Mouse (Mus musculus) midbrain, embryonic 15.5 days (tissue): ENCODE measurements around the gene AI837181. TPM values are rescaled to one million over a fixed set of nuclear protein-coding genes. Genes with fewer than 3 reads are reported as not detected.

Experiments
- ATAC-seq: fragments of 200-750 bp; cut with Nextera tagmentation; replicated peaks from 2 replicates; pipeline ENCODE4 v1.8.0; 2017; ENCODE audit warnings: moderate TSS enrichment
- H3K27ac ChIP-seq: fragments of 300-500 bp; sonication (generic); 2 replicates; pipeline ENCODE4 v1.5.1; 2015; ENCODE audit warnings: mild to moderate bottlenecking, inconsistent platforms
- H3K27me3 ChIP-seq: fragments of 300-500 bp; sonication (generic); replicated peaks from 2 replicates; pipeline ENCODE4 v1.6.1; 2015; ENCODE audit warnings: inconsistent platforms
- H3K36me3 ChIP-seq: fragments of 300-500 bp; sonication (generic); replicated peaks from 2 replicates; pipeline ENCODE4 v1.6.1; 2015; ENCODE audit warnings: inconsistent platforms
- H3K4me1 ChIP-seq: fragments of 300-500 bp; sonication (generic); 2 replicates; pipeline ENCODE4 v1.6.1; 2015; ENCODE audit warnings: inconsistent platforms
- H3K4me2 ChIP-seq: fragments of 300-500 bp; sonication (generic); 2 replicates; pipeline ENCODE4 v1.6.1; 2015; ENCODE audit warnings: inconsistent platforms, mild to moderate bottlenecking, moderate library complexity
- H3K4me3 ChIP-seq: fragments of 300-500 bp; sonication (generic); 2 replicates; pipeline ENCODE4 v1.5.1; 2015; ENCODE audit warnings: mild to moderate bottlenecking, inconsistent platforms
- H3K9ac ChIP-seq: fragments of 300-500 bp; sonication (generic); 2 replicates; pipeline ENCODE4 v1.6.1; 2015; ENCODE audit warnings: mild to moderate bottlenecking, inconsistent platforms
- H3K9me3 ChIP-seq: fragments of 300-500 bp; sonication (generic); 2 replicates; pipeline ENCODE4 v1.6.1; 2016; ENCODE audit warnings: inconsistent platforms
- WGBS: fragments of 180-500 bp; shearing (Covaris S2); methylation state at CpG from one replicate; pipeline ENCODE4 v1.1.7; 2015; ENCODE audit warnings: mixed read lengths; 5-methylcytosine and 5-hydroxymethylcytosine counted together
- polyA plus RNA-seq: library from polyadenylated mRNA; unstranded; fragments of >200 nt; fragmentation: Nextera tagmentation; extraction: Ambion mirVana; gene quantifications from 2 replicates; pipeline ENCODE4 v1.2.1, GENCODE M21; 2015

Gene AI837181
- polyA plus RNA-seq, 1 experiment from 2014 or later: 71.5 TPM

DNA sequence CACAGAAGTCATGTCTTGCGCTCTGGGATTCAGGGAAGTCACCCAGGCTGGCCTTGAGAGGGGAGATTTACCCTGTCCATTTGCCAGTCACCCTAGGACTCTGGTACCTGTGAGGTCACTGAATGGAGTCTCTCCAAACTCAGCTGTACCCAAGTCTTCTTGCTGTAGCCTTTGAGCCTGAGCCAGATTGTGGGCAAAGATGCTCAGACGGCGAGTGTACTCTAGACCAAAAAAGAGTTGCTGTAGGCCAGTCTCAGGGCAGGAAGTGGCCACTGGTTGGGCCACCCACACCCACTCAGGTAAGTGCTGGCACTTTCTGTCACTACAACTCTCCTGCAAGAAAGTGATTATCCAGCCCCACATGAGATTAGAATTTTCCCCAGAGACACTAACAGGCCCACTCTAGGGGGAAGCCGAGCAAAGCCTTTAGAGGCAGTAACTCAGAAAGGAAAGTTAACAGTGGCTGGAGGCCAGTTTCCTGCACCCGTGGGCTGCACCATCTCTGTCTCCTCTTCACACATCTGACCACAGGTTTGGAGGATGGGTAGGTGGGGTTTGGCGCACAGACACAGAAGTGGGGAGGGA lies 42.1 kb downstream of the AI837181 start:
- no peaks in the 10 kb centered on the region for H3K9me3 ChIP-seq
- peaks cover 17% of the 10 kb centered on the region for H3K4me1 ChIP-seq
- H3K9ac ChIP-seq: no peak overlapping the region
- H3K4me2 ChIP-seq: no peak overlapping the region
- H3K4me3 ChIP-seq: no peak overlapping the region
- H3K36me3 ChIP-seq: peaks cover 17% of the 10 kb centered on the region
- ATAC-seq: no peak
- WGBS: 95% methylated on average over 6 of the region's 6 CpGs
- no peaks in the 10 kb centered on the region for H3K27me3 ChIP-seq
- H3K27ac ChIP-seq: no peak overlapping the region

GRCm38 (mm10) chr19:5468374-5468773 lies 43.4 kb downstream of the AI837181 start, which contains the start of gene Ctsw:
Ctsw (minus strand) TSS chr19:5468507.
- H3K4me1 ChIP-seq: peaks cover 17% of the 10 kb centered on the region
- H3K4me3 ChIP-seq: no peak within 1 kb of the TSS
- H3K4me2 ChIP-seq: no peak within 1 kb of the TSS
- no peaks in the 10 kb centered on the region for H3K27me3 ChIP-seq
- no peak within 1 kb of the TSS for H3K27ac ChIP-seq
- H3K9ac ChIP-seq: no peak within 1 kb of the TSS
- no peaks in the 10 kb centered on the region for H3K9me3 ChIP-seq
- ATAC-seq: no peak
- peaks cover 12% of the 10 kb centered on the region; the same call in 1 of the 2 replicates for H3K36me3 ChIP-seq
- 65% methylated on average over 5 of the region's 5 CpGs for WGBS

- no peak overlapping the region for H3K9ac ChIP-seq
- no peak for ATAC-seq
- H3K27ac ChIP-seq: no peak overlapping the region
- peaks cover 23% of the 10 kb centered on the region for H3K4me1 ChIP-seq
- H3K36me3 ChIP-seq: no peaks in the 10 kb centered on the region; the same call in 1 of the 2 replicates
- H3K4me2 ChIP-seq: no peak overlapping the region
- 36% methylated on average over 5 of the region's 5 CpGs for WGBS
- H3K9me3 ChIP-seq: no peaks in the 10 kb centered on the region
- H3K27me3 ChIP-seq: no peaks in the 10 kb centered on the region
- no peak overlapping the region for H3K4me3 ChIP-seq
Observed at GRCm38 (mm10) chr19:5471846-5472245, 46.9 kb downstream of the AI837181 start.

GRCm38 (mm10) chr19:5472857-5473256 lies 47.9 kb downstream of the AI837181 start:
- Histone ChIP-seq H3K27ac (no peak overlapping the region), H3K4me3 (no peak overlapping the region), H3K4me2 (no peak overlapping the region), H3K4me1 (peaks cover 23% of the 10 kb centered on the region), H3K9me3 (no peaks in the 10 kb centered on the region), H3K36me3 (no peaks in the 10 kb centered on the region), H3K27me3 (no peaks in the 10 kb centered on the region), H3K9ac (no peak overlapping the region)
- 81% methylated on average over 3 of the region's 3 CpGs for WGBS
- no peak for ATAC-seq

- peak within 1 kb of the TSS; percentile 53 for H3K27ac ChIP-seq
- WGBS: 2% methylated on average over 22 of the region's 22 CpGs
- ATAC-seq: peak; percentile 55; the same call in 1 of the 2 replicates
Observed at GRCm38 (mm10) chr19:5473720-5474119, 48.8 kb downstream of the AI837181 start, which contains the start of gene Efemp2. Efemp2 (plus strand) TSS chr19:5473954.

DNA sequence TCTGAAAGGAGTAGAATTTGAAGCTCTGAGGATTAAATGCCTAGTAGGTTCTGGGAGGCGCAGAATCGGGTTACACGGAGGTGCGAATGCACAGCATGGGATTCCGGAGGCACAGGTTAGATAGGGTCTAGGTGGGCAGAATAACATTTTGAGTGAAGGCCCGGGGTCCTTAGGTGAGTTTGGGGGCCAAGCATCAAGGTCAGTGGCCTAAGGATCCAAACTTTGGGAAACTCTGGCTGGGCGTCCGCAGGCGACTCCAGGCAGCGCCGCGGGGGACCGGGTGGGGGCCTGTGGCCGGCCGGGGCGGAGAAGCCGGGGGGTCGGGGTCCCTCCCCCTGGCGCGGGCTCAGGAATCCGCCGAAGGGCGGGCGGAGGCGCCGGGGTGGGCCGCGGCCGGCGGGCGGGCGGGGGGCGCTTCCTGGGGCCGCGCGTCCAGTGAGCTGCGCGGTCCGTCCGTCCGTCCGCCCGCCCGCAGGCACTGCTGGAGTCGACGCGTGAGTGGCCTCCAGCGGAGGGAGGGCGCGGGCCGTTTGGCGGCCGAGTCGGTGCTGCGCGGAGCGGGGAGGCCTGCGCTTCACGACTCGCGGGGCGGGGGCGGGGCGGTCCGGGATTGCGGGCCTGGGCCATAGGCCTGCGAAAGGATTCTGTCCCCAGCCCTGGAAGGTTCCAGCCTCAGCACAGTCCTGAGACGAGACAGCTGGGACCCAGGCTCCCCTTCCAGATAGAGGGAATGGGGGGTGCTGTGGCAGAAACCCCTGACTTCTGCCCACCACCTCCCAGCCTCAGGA lies 49.5 kb downstream of the AI837181 start:
- peak; percentile 70 for ATAC-seq
- peaks cover 23% of the 10 kb centered on the region for H3K4me1 ChIP-seq

More at GRCm38 (mm10) chr19:5473720-5474119, 48.8 kb downstream of the AI837181 start, which contains the start of gene Efemp2:
- Histone ChIP-seq H3K9me3 (no peaks in the 10 kb centered on the region), H3K4me3 (peak within 1 kb of the TSS; percentile 51), H3K4me2 (peak within 1 kb of the TSS; percentile 87), H3K36me3 (no peaks in the 10 kb centered on the region), H3K9ac (peak within 1 kb of the TSS; percentile 51), H3K4me1 (peaks cover 23% of the 10 kb centered on the region), H3K27me3 (no peaks in the 10 kb centered on the region)

GRCm38 (mm10) chr19:5475069-5475714 lies 50.2 kb downstream of the AI837181 start:
- WGBS: 21% methylated on average over 13 of the region's 13 CpGs
- H3K4me1 ChIP-seq: peaks cover 23% of the 10 kb centered on the region
- H3K27me3 ChIP-seq: no peaks in the 10 kb centered on the region
- no peaks in the 10 kb centered on the region for H3K36me3 ChIP-seq
- H3K9me3 ChIP-seq: no peaks in the 10 kb centered on the region
- ATAC-seq: peak; percentile 32; the same call in 1 of the 2 replicates
- peak overlapping the region; percentile 51 for H3K9ac ChIP-seq
- H3K27ac ChIP-seq: peak overlapping the region; percentile 53
- H3K4me3 ChIP-seq: peak overlapping the region; percentile 51
- H3K4me2 ChIP-seq: peak overlapping the region; percentile 87

More for the DNA sequence above, 49.5 kb downstream of the AI837181 start:
- no peaks in the 10 kb centered on the region for H3K27me3 ChIP-seq
- peak overlapping the region; percentile 87 for H3K4me2 ChIP-seq
- H3K27ac ChIP-seq: peak overlapping the region; percentile 53
- no peaks in the 10 kb centered on the region for H3K9me3 ChIP-seq
- H3K36me3 ChIP-seq: no peaks in the 10 kb centered on the region
- WGBS: under 1% methylated on average over 61 of the region's 68 CpGs
- peak overlapping the region; percentile 51 for H3K4me3 ChIP-seq
- H3K9ac ChIP-seq: peak overlapping the region; percentile 51

Other genes starting within 250 kb of the AI837181 start
- 55.3 and 55.7 TPM in 2 replicates for gene Pacs1, start 152.0 kb upstream of the AI837181 start, polyA plus RNA-seq
- 350 and 352 TPM in 2 replicates for gene Sf3b2, start 129.7 kb upstream of the AI837181 start, polyA plus RNA-seq
- 47.2 and 50.3 TPM in 2 replicates for gene Gal3st3, start 126.8 kb upstream of the AI837181 start, polyA plus RNA-seq
- not detected in 2 replicates for gene Catsper1, start 89.4 kb upstream of the AI837181 start, polyA plus RNA-seq
- gene Cst6, start 75.6 kb upstream of the AI837181 start, polyA plus RNA-seq: 5.9 and 7.2 TPM in 2 replicates
- 43.6 and 43.8 TPM in 2 replicates for gene Eif1ad, start 58.4 kb upstream of the AI837181 start, polyA plus RNA-seq
- gene Banf1, start 58.0 kb upstream of the AI837181 start, polyA plus RNA-seq: 307 and 337 TPM in 2 replicates
- gene Sart1, start 36.4 kb upstream of the AI837181 start, polyA plus RNA-seq: 72.5 and 77.3 TPM in 2 replicates
- gene Tsga10ip, start 22.6 kb upstream of the AI837181 start, polyA plus RNA-seq: not detected in 2 replicates
- gene Drap1, start 165 bp upstream of the AI837181 start, polyA plus RNA-seq: 291 and 296 TPM in 2 replicates
- gene Fosl1, start 22.4 kb downstream of the AI837181 start, polyA plus RNA-seq: 0.40 TPM in 1 of 2 replicates, not detected in the other
- gene Ccdc85b, start 32.8 kb downstream of the AI837181 start, polyA plus RNA-seq: 11.7 and 13.2 TPM in 2 replicates
- gene Fibp, start 35.5 kb downstream of the AI837181 start, polyA plus RNA-seq: 180 and 185 TPM in 2 replicates
- gene Ctsw, start 43.4 kb downstream of the AI837181 start, polyA plus RNA-seq: 5.4 and 6.5 TPM in 2 replicates
- gene Efemp2, start 48.8 kb downstream of the AI837181 start, polyA plus RNA-seq: 41.3 and 45.9 TPM in 2 replicates
- 54.3 and 60.2 TPM in 2 replicates for gene Mus81, start 63.3 kb downstream of the AI837181 start, polyA plus RNA-seq
- 3,624 and 3,631 TPM in 2 replicates for gene Cfl1, start 65.3 kb downstream of the AI837181 start, polyA plus RNA-seq
- gene 1700020D05Rik, start 78.6 kb downstream of the AI837181 start, polyA plus RNA-seq: 0.17 TPM in 1 of 2 replicates, not detected in the other
- 106 and 111 TPM in 2 replicates for gene Snx32, start 85.4 kb downstream of the AI837181 start, polyA plus RNA-seq
- gene Ovol1, start 135.5 kb downstream of the AI837181 start, polyA plus RNA-seq: 0.10 and 0.13 TPM in 2 replicates
- gene Ap5b1, start 142.9 kb downstream of the AI837181 start, polyA plus RNA-seq: 3.0 and 3.1 TPM in 2 replicates
- gene Rnaseh2c, start 176.7 kb downstream of the AI837181 start, polyA plus RNA-seq: 56.2 and 57.7 TPM in 2 replicates
- gene Kat5, start 185.1 kb downstream of the AI837181 start, polyA plus RNA-seq: 82.3 and 84.7 TPM in 2 replicates
- gene Rela, start 212.3 kb downstream of the AI837181 start, polyA plus RNA-seq: 36.9 and 39.2 TPM in 2 replicates
- 17.1 and 19.6 TPM in 2 replicates for gene Sipa1, start 238.6 kb downstream of the AI837181 start, polyA plus RNA-seq